Mouse (Mus musculus) heart, adult 2 months (tissue): ENCODE data around the gene Ston1. TPM values are rescaled to one million over a fixed set of nuclear protein-coding genes. Genes with fewer than 3 reads are reported as not detected.

Experiments
- DNase-seq, 2 experiments: peaks; one replicate each; pipeline ENCODE4 v3.0.0; 2021
- H3K27ac ChIP-seq: fragments of 200-600 bp; 2 replicates; pipeline ENCODE4 v1.8.1; 2022
- H3K27me3 ChIP-seq: fragments of 200-500 bp; 2 replicates; pipeline ENCODE4 v1.6.1; 2012; ENCODE audit warnings: mild to moderate bottlenecking, low read length, inconsistent platforms, mixed read lengths; ENCODE audit not compliant: control insufficient read depth, insufficient read depth
- H3K36me3 ChIP-seq: fragments of 200-500 bp; 2 replicates; pipeline ENCODE4 v1.6.1; 2012; ENCODE audit warnings: low read length, inconsistent platforms; ENCODE audit not compliant: control insufficient read depth, insufficient read depth
- H3K4me1 ChIP-seq: fragments of 200-500 bp; 2 replicates; pipeline ENCODE4 v1.6.1; 2011; ENCODE audit warnings: low read length; ENCODE audit not compliant: control insufficient read depth, insufficient read depth
- H3K4me3 ChIP-seq: fragments of 200-600 bp; 2 replicates; pipeline ENCODE4 v1.8.1; 2022
- H3K79me2 ChIP-seq: fragments of 200-500 bp; replicated peaks from 2 replicates; pipeline ENCODE4 v1.6.1; 2012; ENCODE audit warnings: mild to moderate bottlenecking, inconsistent platforms, low read length, moderate library complexity, mixed read lengths; ENCODE audit not compliant: control insufficient read depth, insufficient read depth
- H3K9ac ChIP-seq: fragments of 200-500 bp; 2 replicates; pipeline ENCODE4 v1.6.1; 2012; ENCODE audit warnings: low read depth, mild to moderate bottlenecking, control low read depth, inconsistent platforms, low read length, mixed read lengths
- CTCF ChIP-seq: fragments of 200-600 bp; IDR thresholded peaks from 2 replicates; pipeline ENCODE4 v1.8.1; 2022; ENCODE audit warnings: antibody characterized with exemption, mild to moderate bottlenecking, moderate library complexity
- EP300 ChIP-seq: fragments of 200-500 bp; IDR thresholded peaks from 2 replicates; pipeline ENCODE4 v1.6.1; 2011; ENCODE audit warnings: low read depth, low read length, control low read depth; ENCODE audit not compliant: insufficient read depth
- POLR2A ChIP-seq: fragments of 200-500 bp; IDR thresholded peaks from 2 replicates; pipeline ENCODE4 v1.6.1; 2011; ENCODE audit warnings: mild to moderate bottlenecking, low read depth, low read length, control low read depth; ENCODE audit not compliant: insufficient read depth
- WGBS: fragments of 180-500 bp; shearing (Covaris S2); methylation state at CpG from one replicate; pipeline ENCODE4 v1.1.7; 2018; 5-methylcytosine and 5-hydroxymethylcytosine counted together
- intact Hi-C: fragments of 180-260 bp; cut with DNase I; formaldehyde crosslinking; loops from one replicate; pipeline ENCODE4 v1.15.1; 2025
- long read RNA-seq: library from polyadenylated mRNA; stranded (forward); transcript quantifications from one replicate; pipeline ENCODE4 v2.0.0, GENCODE M21; 2021
- polyA plus RNA-seq: library from polyadenylated mRNA; depleted of rRNA; stranded (reverse); fragments of >200 nt; gene quantifications from 2 replicates; pipeline ENCODE4 v1.2.3, GENCODE M21; 2012; rRNA removed
- total RNA-seq, 2 experiments: library from RNA; stranded (reverse); gene quantifications; 2 replicates each; pipeline ENCODE4 v1.2.3; 2021

Gene Ston1
- total RNA-seq (10 to 100 TPM; 18.9 to 21.8 TPM), polyA plus RNA-seq (9.4 and 16.8 TPM in 2 replicates)
- long read RNA-seq = 0 reads

GRCm38 (mm10) chr17:88597222-88598055, at the start of gene Ston1:
Gene Ston1, plus strand, starts transcription at chr17:88597684.
- no peaks in the 10 kb centered on the region for H3K27me3 ChIP-seq
- TF ChIP-seq EP300 (peak; percentile 82; the same call in 1 of the 2 replicates), POLR2A (peak; percentile 64), CTCF (no peak)
- peak; percentile 83 to 84 for DNase-seq
- 1% methylated on average over 41 of the region's 41 CpGs for WGBS
- H3K4me3 ChIP-seq = peak within 1 kb of the TSS; percentile 69
- intact Hi-C loops = loop anchor here (1.0 kb wide), 2 partner anchors 32 to 44 kb away; no protein-coding TSS in a partner anchor
- peak within 1 kb of the TSS; percentile 84 for H3K27ac ChIP-seq
- peaks cover 21% of the 10 kb centered on the region for H3K4me1 ChIP-seq
- peaks cover 5% of the 10 kb centered on the region; the same call in 1 of the 2 replicates for H3K36me3 ChIP-seq
- H3K9ac ChIP-seq = peak within 1 kb of the TSS; percentile 53
- no peaks in the 10 kb centered on the region; the same call in 1 of the 2 replicates for H3K79me2 ChIP-seq

- Histone ChIP-seq H3K4me1 (peaks cover 3% of the 10 kb centered on the region), H3K36me3 (0 out of 2 replicates have a peak, but pooled peaks cover 2% of the 10 kb centered on the region), H3K9ac (no peak overlapping the region), H3K27ac (no peak overlapping the region), H3K27me3 (no peaks in the 10 kb centered on the region), H3K79me2 (no peaks in the 10 kb centered on the region), H3K4me3 (no peak overlapping the region)
- intact Hi-C loops = no loop called here
- WGBS = 82% methylated on average over 24 of the region's 24 CpGs
- no peak for TF ChIP-seq POLR2A
- no peak for TF ChIP-seq EP300
- DNase-seq = no peak
Measured at GRCm38 (mm10) chr17:88549411-88550191, 47.9 kb upstream of the Ston1 start.

DNA sequence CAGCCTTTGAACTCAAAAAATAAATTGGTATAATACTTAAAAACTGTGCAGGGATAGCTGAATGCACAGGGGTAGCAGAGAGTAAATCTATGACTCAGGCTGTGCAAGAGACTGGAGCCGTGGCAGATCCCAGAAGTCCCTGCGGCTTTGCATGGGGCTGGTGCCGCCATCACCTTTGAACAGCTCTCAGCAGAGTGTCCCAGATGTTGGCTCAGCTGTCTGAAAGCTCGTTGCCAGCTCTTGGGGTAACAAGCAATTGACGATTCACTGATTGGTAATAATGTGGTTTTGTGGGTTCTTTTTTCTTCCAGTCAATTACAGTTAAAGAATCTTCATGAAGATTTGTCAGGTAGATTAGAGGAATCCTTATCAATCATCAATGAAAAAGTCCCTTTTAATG, 47.1 kb upstream of the Ston1 start:
- TF ChIP-seq EP300 (no peak), CTCF (no peak), POLR2A (no peak)
- Histone ChIP-seq H3K36me3 (0 out of 2 replicates have a peak, but pooled peaks cover 2% of the 10 kb centered on the region), H3K79me2 (no peaks in the 10 kb centered on the region), H3K9ac (no peak overlapping the region), H3K4me3 (no peak overlapping the region), H3K27me3 (no peaks in the 10 kb centered on the region), H3K4me1 (peaks cover 3% of the 10 kb centered on the region), H3K27ac (no peak overlapping the region; the same call in 1 of the 2 replicates)
- DNase-seq = no peak
- 76% methylated on average over 5 of the region's 5 CpGs for WGBS
- intact Hi-C loops = no loop called here

DNA sequence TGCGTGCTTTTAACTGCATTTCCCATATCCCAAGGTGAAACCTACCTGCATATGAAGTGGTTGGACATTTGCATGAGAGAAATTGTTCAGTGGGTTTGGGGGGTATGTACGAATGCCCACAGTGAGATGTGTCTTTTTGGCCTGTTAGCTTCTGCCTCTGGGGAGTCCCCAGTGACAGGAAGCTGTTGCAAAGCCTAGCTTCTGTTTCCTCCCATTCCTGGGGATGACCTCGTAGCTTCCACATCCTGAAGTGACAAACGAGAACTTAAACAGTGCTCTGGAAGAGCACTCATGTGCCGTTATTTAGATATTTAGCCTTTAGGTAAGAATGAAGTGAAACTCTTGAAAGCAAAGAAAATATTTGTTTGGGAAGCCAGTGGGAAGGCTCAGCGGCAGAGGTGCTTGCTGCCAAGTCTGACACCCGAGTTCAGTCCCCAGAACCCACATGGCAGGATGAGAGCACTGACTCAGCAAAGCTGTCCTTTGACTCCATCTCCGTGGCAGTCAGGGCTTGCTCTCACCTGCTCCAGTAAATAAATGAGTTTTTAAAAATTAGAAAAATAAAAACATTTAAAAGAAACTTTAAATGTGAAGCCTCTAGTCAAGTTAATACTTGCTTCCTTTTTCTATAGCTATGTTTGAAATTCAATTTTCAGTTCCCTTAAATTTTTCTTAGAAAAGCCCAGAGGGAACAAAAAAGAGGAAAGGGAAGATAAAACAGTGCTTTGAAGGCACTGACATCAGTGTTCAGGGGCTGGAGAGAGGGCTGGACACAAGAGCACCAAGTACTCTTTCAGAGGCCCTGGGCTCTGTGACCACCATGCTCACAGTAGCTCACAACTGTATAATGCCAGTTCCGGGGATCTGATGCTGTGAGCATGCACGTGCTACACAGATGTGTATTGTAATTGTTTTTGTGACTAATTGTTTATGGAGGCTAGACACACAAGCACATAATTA, 46.2 kb upstream of the Ston1 start:
- TF ChIP-seq EP300 = no peak
- H3K27me3 ChIP-seq = no peaks in the 10 kb centered on the region
- WGBS = 44% methylated on average over 10 of the region's 10 CpGs
- 0 out of 2 replicates have a peak, but pooled peaks cover 2% of the 10 kb centered on the region for H3K36me3 ChIP-seq
- peak overlapping the region; percentile 19; the same call in 1 of the 2 replicates for H3K27ac ChIP-seq
- H3K9ac ChIP-seq = no peak overlapping the region
- H3K79me2 ChIP-seq = no peaks in the 10 kb centered on the region
- no peak overlapping the region for H3K4me3 ChIP-seq
- peaks cover 3% of the 10 kb centered on the region for H3K4me1 ChIP-seq
- intact Hi-C loops = no loop called here
- peak in 1 of 2 experiments; percentile 51 for DNase-seq

DNA sequence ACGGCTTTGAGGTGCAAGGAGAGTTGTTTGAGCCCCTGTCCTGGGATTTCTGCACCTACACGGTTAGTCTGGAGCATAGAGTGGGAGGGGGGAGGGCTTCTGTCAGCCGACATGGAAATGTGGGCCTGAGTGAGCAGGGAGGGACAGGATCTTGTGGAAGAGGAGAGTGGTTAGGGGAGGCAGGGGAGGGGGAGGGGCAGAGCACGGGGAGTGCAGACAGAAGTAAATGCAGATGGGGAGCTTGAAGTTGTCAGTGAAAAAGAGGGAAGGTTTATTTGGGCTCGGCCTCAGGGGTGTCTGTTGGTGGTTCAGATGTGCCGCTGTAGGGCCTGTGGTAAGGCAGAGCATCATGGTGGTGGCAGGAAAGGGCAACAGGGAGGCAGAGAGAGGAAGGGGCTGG, 44.9 kb upstream of the Ston1 start:
- DNase-seq = no peak
- TF ChIP-seq EP300 (no peak), CTCF (no peak), POLR2A (no peak)
- intact Hi-C loops = no loop called here
- Histone ChIP-seq H3K27me3 (no peaks in the 10 kb centered on the region), H3K4me1 (peaks cover 3% of the 10 kb centered on the region), H3K4me3 (no peak overlapping the region), H3K79me2 (no peaks in the 10 kb centered on the region), H3K9ac (no peak overlapping the region), H3K27ac (no peak overlapping the region), H3K36me3 (0 out of 2 replicates have a peak, but pooled peaks cover 2% of the 10 kb centered on the region)
- 61% methylated on average over 6 of the region's 6 CpGs for WGBS
